Mouse (Mus musculus): ENCODE results near the gene March4. TPM values are rescaled to one million over a fixed set of nuclear protein-coding genes. Genes with fewer than 3 reads are reported as not detected.

The March4 gene
- 1.1 and 1.4 TPM in 2 replicates for polyA plus RNA-seq (2012; rRNA removed)

DNA sequence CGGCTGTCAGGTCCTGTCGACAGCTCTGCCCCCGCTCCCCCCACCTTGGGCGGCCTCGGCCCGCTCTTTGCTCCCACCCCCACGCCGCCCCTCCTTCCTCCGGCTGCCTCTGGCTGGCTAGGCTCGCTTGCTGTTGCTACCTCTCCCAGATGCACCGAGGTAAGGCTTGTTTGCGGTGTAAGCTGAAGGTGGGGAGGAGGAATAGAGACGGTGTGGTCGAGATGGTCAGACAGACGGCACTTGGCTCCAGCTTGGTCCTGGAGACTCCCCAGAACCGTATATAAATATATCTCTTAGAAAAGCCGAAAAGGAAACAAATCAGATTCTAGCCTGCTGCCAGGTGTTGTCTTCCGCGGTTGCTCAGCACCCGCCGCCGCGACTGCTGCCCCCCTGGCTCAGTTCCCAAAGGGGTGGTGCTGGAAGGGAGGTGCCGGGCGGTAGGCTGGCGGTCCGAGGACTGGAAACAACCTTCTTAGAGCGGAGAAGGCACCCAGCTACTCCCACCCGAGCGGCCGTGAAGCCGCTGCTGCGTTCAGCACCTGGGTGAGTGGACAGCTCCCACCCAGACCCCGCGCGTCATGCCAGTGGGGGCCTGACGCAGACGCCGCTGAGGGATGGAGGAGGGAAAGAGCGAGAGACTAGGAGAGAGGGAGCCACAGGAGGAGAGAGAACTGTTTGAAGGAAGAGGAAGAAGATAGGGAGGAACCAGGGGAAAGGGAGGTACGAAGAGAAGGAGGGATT lies at the start of gene March4:
Gene March4, minus strand, starts transcription at position 320 of the 741 bp plus-strand sequence.
- H3K4me1 ChIP-seq (ENCODE audit: control insufficient read depth, insufficient read depth, low read length), result no peaks in the 10 kb centered on the region
- TF ChIP-seq POLR2A (IDR thresholded peaks at IDR 0.05; ENCODE audit: borderline replicate concordance, extremely low read depth, low read depth, low read length) (no peak), CTCF (IDR thresholded peaks at IDR 0.05; ENCODE audit: insufficient read depth, low read length) (no peak)
- H3K4me3 ChIP-seq (replicated peaks; ENCODE audit: extremely low read depth, low read depth, low read length), result peak within 1 kb of the TSS; percentile 24
- peak; percentile 43 for DNase-seq
- WGBS, result under 1% methylated on average over 40 of the region's 41 CpGs

GRCm38 (mm10) chr1:72585971-72586875 lies 49.5 kb upstream of the March4 start:
- 88% methylated on average over 17 of the region's 17 CpGs for WGBS
- TF ChIP-seq CTCF (IDR thresholded peaks at IDR 0.05; ENCODE audit: insufficient read depth, low read length) (no peak), POLR2A (IDR thresholded peaks at IDR 0.05; ENCODE audit: borderline replicate concordance, extremely low read depth, low read depth, low read length) (no peak)
- no peak for DNase-seq
- Histone ChIP-seq H3K4me3 (replicated peaks; ENCODE audit: extremely low read depth, low read depth, low read length) (no peak overlapping the region), H3K4me1 (ENCODE audit: control insufficient read depth, insufficient read depth, low read length) (no peaks in the 10 kb centered on the region; the same call in 1 of the 2 replicates)

DNA sequence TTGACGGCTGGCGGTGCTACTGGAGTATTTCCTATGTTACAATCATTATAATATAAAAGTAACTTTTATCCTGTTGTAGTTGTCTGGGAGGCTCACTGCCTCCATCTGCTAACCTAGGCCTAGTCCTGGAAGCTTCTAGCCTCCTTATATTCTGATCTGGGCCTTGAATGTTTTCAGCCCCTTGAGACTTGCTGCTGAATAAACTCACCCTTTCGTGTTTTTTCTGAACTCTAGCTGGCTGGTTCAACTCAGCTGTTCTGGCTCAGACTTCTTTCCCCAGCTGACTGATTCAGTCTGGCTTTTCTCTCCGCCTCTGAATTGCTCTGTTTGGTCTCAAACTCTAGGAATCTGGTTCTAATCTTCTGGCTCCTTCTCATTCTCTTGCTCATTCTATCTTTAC lies 47.2 kb upstream of the March4 start:
- no peak overlapping the region for H3K4me3 ChIP-seq (replicated peaks; ENCODE audit: extremely low read depth, low read depth, low read length)
- 59% methylated on average over 4 of the region's 4 CpGs for WGBS
- TF ChIP-seq CTCF (IDR thresholded peaks at IDR 0.05; ENCODE audit: insufficient read depth, low read length), result no peak
- TF ChIP-seq POLR2A (IDR thresholded peaks at IDR 0.05; ENCODE audit: borderline replicate concordance, extremely low read depth, low read depth, low read length), result no peak
- H3K4me1 ChIP-seq (ENCODE audit: control insufficient read depth, insufficient read depth, low read length), result no peaks in the 10 kb centered on the region; the same call in 1 of the 2 replicates
- DNase-seq, result no peak

DNA sequence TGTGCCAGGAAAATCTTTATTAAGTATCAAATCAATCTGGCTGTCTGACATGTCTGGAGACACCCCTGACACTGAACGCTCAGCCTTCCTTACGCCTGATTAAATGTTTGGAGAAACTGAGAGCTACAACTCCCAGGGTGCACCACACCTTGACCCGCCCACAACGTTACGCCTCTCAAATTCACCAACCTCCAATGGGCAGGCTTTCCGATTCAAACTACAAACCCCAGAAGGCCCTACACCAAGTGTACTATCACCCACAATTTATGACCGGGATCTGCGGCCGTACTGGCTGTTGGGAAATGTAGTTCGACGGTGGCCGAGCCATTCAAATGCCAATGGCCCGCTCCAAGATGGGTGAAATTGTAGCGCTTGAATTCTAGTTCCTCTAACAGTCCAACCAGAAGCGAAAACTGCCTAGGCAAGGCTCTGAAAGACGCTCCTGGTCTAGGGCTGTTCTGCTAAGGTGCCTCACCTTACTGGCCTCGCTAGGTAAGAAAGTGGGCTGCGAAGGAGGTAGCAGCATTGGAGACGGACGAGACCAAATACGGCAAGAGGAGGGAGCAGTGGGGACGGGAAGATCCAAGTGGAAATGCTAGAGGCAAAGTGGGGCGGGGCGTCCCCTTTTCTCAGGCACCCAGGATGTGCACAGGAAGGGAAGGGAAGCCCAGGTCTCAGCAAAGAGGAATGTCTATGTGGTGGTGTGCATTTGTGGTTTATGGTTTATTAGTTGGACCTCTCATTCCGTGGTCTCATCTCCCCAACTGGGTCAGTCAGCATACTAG lies 46.4 kb upstream of the March4 start, which contains the start of gene Smarcal1:
Gene Smarcal1, plus strand, starts transcription at position 305 of the 785 bp plus-strand sequence.
- peak within 1 kb of the TSS; percentile 97 for H3K4me3 ChIP-seq (replicated peaks; ENCODE audit: extremely low read depth, low read depth, low read length)
- no peak for TF ChIP-seq CTCF (IDR thresholded peaks at IDR 0.05; ENCODE audit: insufficient read depth, low read length)
- TF ChIP-seq POLR2A (IDR thresholded peaks at IDR 0.05; ENCODE audit: borderline replicate concordance, extremely low read depth, low read depth, low read length), result peak; percentile 48; the same call in 1 of the 2 replicates
- under 1% methylated on average over 25 of the region's 25 CpGs for WGBS
- peak; percentile 96 for DNase-seq
- H3K4me1 ChIP-seq (ENCODE audit: control insufficient read depth, insufficient read depth, low read length), result no peaks in the 10 kb centered on the region; the same call in 1 of the 2 replicates

DNA sequence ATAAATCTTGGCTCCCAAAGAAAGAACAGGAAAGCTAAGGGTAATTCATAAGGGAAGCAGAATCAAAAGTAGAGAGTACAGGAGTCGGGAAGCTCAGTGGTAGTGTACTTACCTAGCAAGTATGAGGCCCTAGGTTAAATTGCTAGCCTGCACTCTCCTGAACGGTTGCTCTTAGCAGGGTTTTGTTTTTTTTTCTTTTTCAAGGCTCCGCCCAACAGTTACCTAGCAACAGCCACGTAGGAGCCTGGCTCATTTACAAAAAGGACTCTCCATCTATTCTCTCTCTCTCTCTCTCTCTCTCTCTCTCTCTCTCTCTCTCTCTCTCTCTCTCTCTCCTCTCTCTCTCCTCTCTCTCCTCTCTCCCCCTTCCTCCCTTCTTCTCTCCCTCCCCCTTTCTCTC lies 42.1 kb upstream of the March4 start:
- WGBS, result 29% methylated on average over 4 of the region's 4 CpGs
- Histone ChIP-seq H3K4me3 (replicated peaks; ENCODE audit: extremely low read depth, low read depth, low read length) (no peak overlapping the region), H3K4me1 (ENCODE audit: control insufficient read depth, insufficient read depth, low read length) (no peaks in the 10 kb centered on the region; the same call in 1 of the 2 replicates)
- no peak for TF ChIP-seq POLR2A (IDR thresholded peaks at IDR 0.05; ENCODE audit: borderline replicate concordance, extremely low read depth, low read depth, low read length)
- TF ChIP-seq CTCF (IDR thresholded peaks at IDR 0.05; ENCODE audit: insufficient read depth, low read length), result no peak
- no peak for DNase-seq

GRCm38 (mm10) chr1:72578351-72578750 lies 41.6 kb upstream of the March4 start:
- no peak for DNase-seq
- 29% methylated on average over 15 of the region's 15 CpGs for WGBS
- Histone ChIP-seq H3K4me3 (replicated peaks; ENCODE audit: extremely low read depth, low read depth, low read length) (no peak overlapping the region), H3K4me1 (ENCODE audit: control insufficient read depth, insufficient read depth, low read length) (no peaks in the 10 kb centered on the region)
- TF ChIP-seq CTCF (IDR thresholded peaks at IDR 0.05; ENCODE audit: insufficient read depth, low read length), result no peak

DNA sequence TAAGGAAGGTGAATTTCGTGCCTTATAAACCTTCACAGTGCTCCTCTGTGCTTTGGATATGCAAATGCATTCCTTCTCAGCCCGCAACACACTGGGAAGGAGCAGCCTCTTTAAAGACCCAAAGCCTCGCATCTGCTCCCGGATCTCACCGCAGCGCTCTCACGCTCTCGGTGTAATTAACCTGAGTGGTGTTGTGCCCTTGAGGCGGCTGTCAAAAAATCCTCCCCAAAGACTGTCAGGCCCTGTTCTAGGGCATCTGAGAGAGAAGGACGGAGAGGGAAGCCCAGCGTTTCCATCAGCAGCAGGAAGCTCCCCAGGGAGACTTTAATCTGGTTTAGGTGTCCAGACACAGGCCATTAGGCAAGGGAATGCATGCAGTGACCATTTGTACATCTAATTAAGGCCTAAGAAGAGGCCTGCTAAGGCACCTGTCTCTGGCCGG lies 40.8 kb upstream of the March4 start:
- WGBS, result 38% methylated on average over 12 of the region's 12 CpGs
- no peak for TF ChIP-seq CTCF (IDR thresholded peaks at IDR 0.05; ENCODE audit: insufficient read depth, low read length)
- no peak for TF ChIP-seq POLR2A (IDR thresholded peaks at IDR 0.05; ENCODE audit: borderline replicate concordance, extremely low read depth, low read depth, low read length)

GRCm38 (mm10) chr1:72575121-72575520 lies 38.4 kb upstream of the March4 start:
- Histone ChIP-seq H3K4me3 (replicated peaks; ENCODE audit: extremely low read depth, low read depth, low read length) (no peak overlapping the region), H3K4me1 (ENCODE audit: control insufficient read depth, insufficient read depth, low read length) (no peaks in the 10 kb centered on the region)
- TF ChIP-seq CTCF (IDR thresholded peaks at IDR 0.05; ENCODE audit: insufficient read depth, low read length) (0 out of 2 replicates have a peak, but pooled peaks have one; percentile 31), POLR2A (IDR thresholded peaks at IDR 0.05; ENCODE audit: borderline replicate concordance, extremely low read depth, low read depth, low read length) (no peak)
- 36% methylated on average over 4 of the region's 4 CpGs for WGBS
- DNase-seq, result no peak

More for the DNA sequence above, 40.8 kb upstream of the March4 start:
- no peak for DNase-seq
- no peaks in the 10 kb centered on the region for H3K4me1 ChIP-seq (ENCODE audit: control insufficient read depth, insufficient read depth, low read length)
- no peak overlapping the region for H3K4me3 ChIP-seq (replicated peaks; ENCODE audit: extremely low read depth, low read depth, low read length)

DNA sequence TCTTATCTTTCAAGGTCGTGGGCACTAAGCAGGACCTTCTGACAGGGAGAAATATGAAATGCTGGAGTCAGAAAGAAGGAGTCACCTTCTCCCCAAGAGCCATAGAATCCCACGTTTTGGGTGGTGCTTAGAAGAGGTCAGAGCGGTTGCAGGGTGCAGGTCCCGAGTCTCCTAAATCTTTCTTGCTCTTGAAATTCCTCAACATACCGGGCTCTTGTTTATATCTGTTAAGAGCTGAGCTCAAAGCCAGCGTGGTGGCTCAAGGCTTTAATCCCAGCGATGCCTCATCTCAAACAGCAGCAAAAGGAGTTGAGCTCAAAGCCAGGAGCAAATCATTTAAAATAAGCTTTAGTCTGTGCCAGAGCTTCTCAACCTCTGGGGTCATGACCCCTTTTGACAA lies 37.9 kb upstream of the March4 start:
- no peak overlapping the region for H3K4me3 ChIP-seq (replicated peaks; ENCODE audit: extremely low read depth, low read depth, low read length)
- H3K4me1 ChIP-seq (ENCODE audit: control insufficient read depth, insufficient read depth, low read length), result no peaks in the 10 kb centered on the region
- TF ChIP-seq CTCF (IDR thresholded peaks at IDR 0.05; ENCODE audit: insufficient read depth, low read length) (no peak), POLR2A (IDR thresholded peaks at IDR 0.05; ENCODE audit: borderline replicate concordance, extremely low read depth, low read depth, low read length) (no peak)
- no peak for DNase-seq
- 35% methylated on average over 7 of the region's 7 CpGs for WGBS
